8 mouse cellular contexts compared by ENCODE assay signal in genomic region chr2:172831133-172831532, GRCm38 (mm10).
DNase-seq lines count a peak whose midpoint lies in the region; ATAC-seq and TF ChIP-seq lines count a peak whose summit lies in the region.

No protein-coding gene starts in this region.

- H3K27ac ChIP-seq in bone marrow, adult 2 months (ENCODE audit: control insufficient read depth, insufficient read depth, low read depth, low read length, poor library complexity) = no peak overlapping the region
- 0 out of 2 replicates have a peak overlapping the region, but pooled peaks have one; percentile 19 for H3K27ac ChIP-seq in embryonic facial prominence, embryonic 15.5 days (replicated peaks)
- peak overlapping the region; percentile 56; the same call in 1 of the 2 replicates for H3K27ac ChIP-seq in heart, embryonic 10.5 days
- H3K27ac ChIP-seq in limb, embryonic 14.5 days (replicated peaks; ENCODE audit: low read depth, low read length) = no peak overlapping the region

- WGBS in bone marrow, adult 2 months = 12% methylated on average over 3 of the region's 3 CpGs
- 24% methylated on average over 3 of the region's 3 CpGs for WGBS in embryonic facial prominence, embryonic 15.5 days
- WGBS in heart, embryonic 10.5 days = 15% methylated on average over 3 of the region's 3 CpGs
- 24% methylated on average over 3 of the region's 3 CpGs for WGBS in limb, embryonic 14.5 days

- peak; percentile 73 for DNase-seq in A20 (ENCODE audit: low read depth, low spot score)
- DNase-seq in heart, embryonic 10.5 days (ENCODE audit: low spot score) = peak; percentile 93
- DNase-seq in kidney, adult 9 months = peak; percentile 84
- DNase-seq in limb, embryonic 14.5 days (ENCODE audit: low spot score) = peak; percentile 80
- DNase-seq in monocyte, adult 2 months (ENCODE audit: low read depth in 1 of 2, low spot score in 2 of 2) = peak; percentile 19 to 33
- DNase-seq in spleen, postnatal 14 days (ENCODE audit: low spot score in 2 of 2) = peak; percentile 56 to 81

- 0 out of 2 replicates have a peak, but pooled peaks cover under 1% of the 10 kb centered on the region for H3K27me3 ChIP-seq in embryonic facial prominence, embryonic 15.5 days
- H3K27me3 ChIP-seq in heart, embryonic 10.5 days (ENCODE audit: insufficient read depth, poor library complexity, severe bottlenecking) = peaks cover 20% of the 10 kb centered on the region; the same call in 1 of the 2 replicates
- no peaks in the 10 kb centered on the region for H3K27me3 ChIP-seq in limb, embryonic 14.5 days (ENCODE audit: control insufficient read depth, insufficient read depth, low read length)

- TF ChIP-seq CTCF in bone marrow, adult 2 months (IDR thresholded peaks at IDR 0.05; ENCODE audit: control insufficient read depth, insufficient read depth, low read length) = peak; percentile 98

- no peak overlapping the region for H3K9ac ChIP-seq in embryonic facial prominence, embryonic 15.5 days
- H3K9ac ChIP-seq in limb, embryonic 14.5 days (ENCODE audit: low read depth, low read length, severe bottlenecking) = no peak overlapping the region

- H3K4me2 ChIP-seq in embryonic facial prominence, embryonic 15.5 days (replicated peaks) = no peak overlapping the region
- H3K4me2 ChIP-seq in limb, embryonic 14.5 days (replicated peaks; ENCODE audit: low read depth, low read length, severe bottlenecking) = no peak overlapping the region

- H3K36me3 ChIP-seq in embryonic facial prominence, embryonic 15.5 days = no peaks in the 10 kb centered on the region
- no peaks in the 10 kb centered on the region for H3K36me3 ChIP-seq in heart, embryonic 10.5 days
- H3K36me3 ChIP-seq in limb, embryonic 14.5 days (ENCODE audit: control insufficient read depth, insufficient read depth, low read length) = no peaks in the 10 kb centered on the region

- H3K4me3 ChIP-seq in bone marrow, adult 2 months (replicated peaks; ENCODE audit: control insufficient read depth, low read depth, low read length) = no peak overlapping the region
- H3K4me3 ChIP-seq in embryonic facial prominence, embryonic 15.5 days (replicated peaks) = no peak overlapping the region
- no peak overlapping the region for H3K4me3 ChIP-seq in heart, embryonic 10.5 days
- no peak overlapping the region for H3K4me3 ChIP-seq in limb, embryonic 14.5 days (replicated peaks; ENCODE audit: low read length)

- ATAC-seq in embryonic facial prominence, embryonic 15.5 days (ENCODE audit: insufficient number of reproducible peaks, low FRiP score, low TSS enrichment, low read depth) = 0 out of 2 replicates have a peak, but pooled peaks have one; percentile 4
- peak; percentile 53 for ATAC-seq in limb, embryonic 14.5 days (ENCODE audit: low FRiP score, low read depth)

- no peak for TF ChIP-seq POLR2A in bone marrow, adult 2 months (IDR thresholded peaks at IDR 0.05; ENCODE audit: borderline replicate concordance, control insufficient read depth, low read depth, low read length)
- TF ChIP-seq POLR2A in limb, embryonic 14.5 days (IDR thresholded peaks at IDR 0.05; ENCODE audit: borderline replicate concordance, extremely low read depth, insufficient read depth, insufficient read length) = no peak

- no peaks in the 10 kb centered on the region for H3K4me1 ChIP-seq in bone marrow, adult 2 months (ENCODE audit: control insufficient read depth, insufficient read depth, low read length)
- peaks cover 29% of the 10 kb centered on the region for H3K4me1 ChIP-seq in embryonic facial prominence, embryonic 15.5 days
- H3K4me1 ChIP-seq in heart, embryonic 10.5 days = peaks cover 31% of the 10 kb centered on the region
- peaks cover 13% of the 10 kb centered on the region for H3K4me1 ChIP-seq in limb, embryonic 14.5 days (ENCODE audit: control insufficient read depth, insufficient read depth, low read length)

- no peaks in the 10 kb centered on the region for H3K9me3 ChIP-seq in embryonic facial prominence, embryonic 15.5 days (replicated peaks)
- H3K9me3 ChIP-seq in heart, embryonic 10.5 days = no peaks in the 10 kb centered on the region
- H3K9me3 ChIP-seq in limb, embryonic 14.5 days (ENCODE audit: control insufficient read depth, low read length) = no peaks in the 10 kb centered on the region

Comparison
In these comparisons a context has a peak if more than half of its experiments do, and no peak if none do; other contexts are left out.
1. DNase-seq: peak in every context shown above with its lines; median percentile 93 in heart, embryonic 10.5 days; 84 in kidney, adult 9 months; 80 in limb, embryonic 14.5 days; 73 in A20; 68 in spleen, postnatal 14 days; 26 in monocyte, adult 2 months.
2. H3K27ac ChIP-seq: peak in embryonic facial prominence, embryonic 15.5 days (single experiment) and heart, embryonic 10.5 days (single experiment); none in bone marrow, adult 2 months (single experiment) and limb, embryonic 14.5 days (single experiment).